8 mouse cellular contexts compared by ENCODE assay signal in the genomic region with DNA sequence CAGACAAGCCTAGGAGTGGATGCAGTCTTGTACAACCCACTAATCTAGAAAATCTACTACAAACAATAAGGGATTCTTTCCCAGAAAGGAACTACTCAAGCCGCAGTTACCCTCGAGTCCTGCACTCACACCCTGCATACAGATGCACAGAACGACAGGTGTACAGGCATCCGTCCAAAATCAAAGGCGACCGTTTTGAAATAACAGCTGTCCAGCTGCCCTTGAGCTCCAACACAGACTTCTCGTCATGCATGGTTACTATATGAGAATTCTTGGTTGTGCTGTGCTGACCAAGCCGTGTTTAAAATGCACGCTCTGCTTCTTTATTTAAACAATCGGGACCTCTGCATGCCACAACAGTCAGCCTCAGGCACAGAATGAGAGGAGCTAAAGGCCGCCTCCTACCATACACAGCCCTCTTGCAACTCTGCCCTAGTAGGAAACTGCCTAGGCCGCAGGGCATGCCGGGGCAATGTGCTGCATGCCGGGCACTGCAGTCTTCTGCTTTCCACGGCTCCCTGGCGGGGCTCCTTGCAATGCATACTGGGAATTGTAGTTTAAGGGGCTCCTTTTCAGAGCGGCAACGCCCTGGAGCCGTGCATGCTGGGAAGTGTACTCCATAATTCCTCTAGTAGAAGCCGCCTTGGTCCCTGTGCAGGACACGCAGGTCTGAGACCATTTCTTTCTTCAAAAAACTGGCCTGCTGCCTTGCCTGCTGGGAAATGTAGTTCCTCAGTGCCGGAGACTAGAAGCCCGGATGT.
A peak's percentile ranks its signal among the peaks of the same experiment; 100 is the strongest.
DNase-seq lines count a peak whose midpoint lies in the region; ATAC-seq lines count a peak whose summit lies in the region.

No protein-coding gene starts in this region.

- DNase-seq in adrenal gland, postnatal 14 days: peak; percentile 96
- peak; percentile 95 for DNase-seq in embryonic facial prominence, embryonic 10.5 days (ENCODE audit: low spot score)
- peak; percentile 100 for DNase-seq in heart, adult 11 months
- DNase-seq in kidney, adult 11 months: peak; percentile 99
- DNase-seq in left cerebral cortex, postnatal 4 days: peak; percentile 98
- DNase-seq in midbrain, embryonic 11.5 days (ENCODE audit: low spot score, missing footprints): peak; percentile 99
- peak; percentile 89 for DNase-seq in right cerebral cortex, postnatal 4 days
- DNase-seq in yolk sac, embryonic 10.5 days (ENCODE audit: low spot score): peak; percentile 96

- peak overlapping the region; percentile 82 for H3K27ac ChIP-seq in embryonic facial prominence, embryonic 10.5 days (replicated peaks)
- H3K27ac ChIP-seq in midbrain, embryonic 11.5 days (ENCODE audit: low read depth, low read length): peak overlapping the region; percentile 57

- H3K36me3 ChIP-seq in embryonic facial prominence, embryonic 10.5 days (replicated peaks): no peaks in the 10 kb centered on the region
- no peaks in the 10 kb centered on the region for H3K36me3 ChIP-seq in midbrain, embryonic 11.5 days (ENCODE audit: control insufficient read depth, insufficient read depth, low read length)

- intact Hi-C loops in left cerebral cortex, postnatal 4 days (cut with DNase I): no loop called here

- no peaks in the 10 kb centered on the region for H3K9me3 ChIP-seq in embryonic facial prominence, embryonic 10.5 days
- no peaks in the 10 kb centered on the region for H3K9me3 ChIP-seq in midbrain, embryonic 11.5 days (ENCODE audit: control insufficient read depth, low read length)

- no peaks in the 10 kb centered on the region for H3K27me3 ChIP-seq in embryonic facial prominence, embryonic 10.5 days (replicated peaks; ENCODE audit: low read depth, poor library complexity, severe bottlenecking)
- H3K27me3 ChIP-seq in midbrain, embryonic 11.5 days (ENCODE audit: control insufficient read depth, insufficient read depth, low read length): no peaks in the 10 kb centered on the region

- H3K9ac ChIP-seq in midbrain, embryonic 11.5 days (ENCODE audit: low read length): peak overlapping the region; percentile 64

- peak; percentile 100 for ATAC-seq in midbrain, embryonic 11.5 days (ENCODE audit: low FRiP score)

- 17% methylated on average over 23 of the region's 23 CpGs for WGBS in embryonic facial prominence, embryonic 10.5 days
- 16% methylated on average over 23 of the region's 23 CpGs for WGBS in midbrain, embryonic 11.5 days

- peak overlapping the region; percentile 52 for H3K4me3 ChIP-seq in embryonic facial prominence, embryonic 10.5 days
- peak overlapping the region; percentile 24 for H3K4me3 ChIP-seq in midbrain, embryonic 11.5 days (ENCODE audit: low read depth, low read length)

- H3K4me2 ChIP-seq in midbrain, embryonic 11.5 days: peak overlapping the region; percentile 48

- H3K4me1 ChIP-seq in embryonic facial prominence, embryonic 10.5 days: peaks cover 6% of the 10 kb centered on the region
- H3K4me1 ChIP-seq in midbrain, embryonic 11.5 days (ENCODE audit: control insufficient read depth, insufficient read depth, low read length): peaks cover 5% of the 10 kb centered on the region; the same call in 1 of the 2 replicates

Comparison
In these comparisons a context has a peak if more than half of its experiments do, and no peak if none do; other contexts are left out.
1. Peak in every context shown above with its lines: DNase-seq, ATAC-seq, H3K4me3 ChIP-seq and H3K27ac ChIP-seq.